Mouse (Mus musculus): Measurements from ENCODE around the gene Fam71e2. TPM values are rescaled to one million over a fixed set of nuclear protein-coding genes. Genes with fewer than 3 reads are reported as not detected.
"Not testable (repeated sequence)": the region's sequence is repeated elsewhere in the genome, so short reads cannot be mapped to it uniquely, and the experiment has no call there.

The Fam71e2 gene
- total RNA-seq (2021) (not detected), polyA plus RNA-seq (2012; rRNA removed) (0.09 and 0.35 TPM in 2 replicates)
- long read RNA-seq = 0 reads

- Histone ChIP-seq H3K27me3 (ENCODE audit: control insufficient read depth, insufficient read depth, low read length) (peaks cover 5% of the 10 kb centered on the region; the same call in 1 of the 2 replicates), H3K79me2 (replicated peaks; ENCODE audit: control insufficient read depth, insufficient read depth, low read length) (no peaks in the 10 kb centered on the region), H3K4me3 (no peak within 1 kb of the TSS), H3K9ac (ENCODE audit: low read depth, low read length) (no peak within 1 kb of the TSS), H3K36me3 (ENCODE audit: control insufficient read depth, insufficient read depth, low read length) (no peaks in the 10 kb centered on the region), H3K27ac (no peak within 1 kb of the TSS), H3K4me1 (ENCODE audit: control insufficient read depth, insufficient read depth, low read length) (no peaks in the 10 kb centered on the region)
- WGBS = 66% methylated on average over 5 of the region's 5 CpGs
- no peak for DNase-seq
- intact Hi-C loops (cut with DNase I) = no loop called here
- no peak for TF ChIP-seq POLR2A (IDR thresholded peaks at IDR 0.05; ENCODE audit: insufficient read depth, low read depth, low read length)
- TF ChIP-seq CTCF (IDR thresholded peaks at IDR 0.05) = no peak
- TF ChIP-seq EP300 (IDR thresholded peaks at IDR 0.05; ENCODE audit: insufficient read depth, low read depth, low read length) = no peak
Measured at GRCm38 (mm10) chr7:4771202-4771601, at the start of gene Fam71e2. Gene Fam71e2, minus strand, starts transcription at chr7:4771302.

DNA sequence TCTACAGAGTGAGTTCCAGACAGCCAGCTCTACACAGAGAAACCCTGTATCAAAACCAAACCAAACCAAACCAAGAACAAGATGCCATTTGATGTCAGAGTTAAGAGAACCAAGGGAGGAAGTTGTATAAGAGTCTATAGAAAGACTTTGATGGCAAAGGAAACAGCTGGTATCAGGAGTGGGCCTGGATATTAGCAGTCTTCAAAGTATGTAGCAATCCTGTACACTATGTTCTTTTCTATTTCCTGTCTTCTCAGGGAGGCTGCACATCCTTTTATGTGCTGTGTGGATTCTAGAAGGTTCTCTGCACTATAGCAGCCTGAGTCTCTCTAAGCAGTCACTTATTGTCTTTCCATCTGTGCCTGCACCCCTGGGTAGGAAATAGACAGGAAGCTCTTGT lies 45.5 kb upstream of the Fam71e2 start:
- H3K27me3 ChIP-seq (ENCODE audit: control insufficient read depth, insufficient read depth, low read length) = no peaks in the 10 kb centered on the region
- no peak overlapping the region for H3K4me3 ChIP-seq
- peaks cover 2% of the 10 kb centered on the region for H3K4me1 ChIP-seq (ENCODE audit: control insufficient read depth, insufficient read depth, low read length)
- no peak overlapping the region for H3K9ac ChIP-seq (ENCODE audit: low read depth, low read length)
- DNase-seq = no peak
- H3K79me2 ChIP-seq (replicated peaks; ENCODE audit: control insufficient read depth, insufficient read depth, low read length) = no peaks in the 10 kb centered on the region
- no peak overlapping the region for H3K27ac ChIP-seq
- intact Hi-C loops (cut with DNase I) = no loop called here
- TF ChIP-seq EP300 (IDR thresholded peaks at IDR 0.05; ENCODE audit: insufficient read depth, low read depth, low read length) (no peak), POLR2A (IDR thresholded peaks at IDR 0.05; ENCODE audit: insufficient read depth, low read depth, low read length) (no peak), CTCF (IDR thresholded peaks at IDR 0.05) (no peak)
- H3K36me3 ChIP-seq (ENCODE audit: control insufficient read depth, insufficient read depth, low read length) = peaks cover 4% of the 10 kb centered on the region

GRCm38 (mm10) chr7:4813105-4813791 lies 42.1 kb upstream of the Fam71e2 start:
- Histone ChIP-seq H3K4me3 (peak overlapping the region; percentile 95), H3K27ac (peak overlapping the region; percentile 98), H3K27me3 (ENCODE audit: control insufficient read depth, insufficient read depth, low read length) (no peaks in the 10 kb centered on the region), H3K9ac (ENCODE audit: low read depth, low read length) (peak overlapping the region; percentile 58), H3K79me2 (replicated peaks; ENCODE audit: control insufficient read depth, insufficient read depth, low read length) (no peaks in the 10 kb centered on the region), H3K4me1 (ENCODE audit: control insufficient read depth, insufficient read depth, low read length) (peaks cover 5% of the 10 kb centered on the region), H3K36me3 (ENCODE audit: control insufficient read depth, insufficient read depth, low read length) (peaks cover 19% of the 10 kb centered on the region)
- WGBS = 16% methylated on average over 8 of the region's 8 CpGs
- TF ChIP-seq CTCF (IDR thresholded peaks at IDR 0.05) (no peak), POLR2A (IDR thresholded peaks at IDR 0.05; ENCODE audit: insufficient read depth, low read depth, low read length) (no peak), EP300 (IDR thresholded peaks at IDR 0.05; ENCODE audit: insufficient read depth, low read depth, low read length) (no peak)
- intact Hi-C loops (cut with DNase I) = loop anchor here (1.0 to 5.0 kb wide), 5 partner anchors 54 to 202 kb away; partner anchors contain the start of genes Fiz1, Gm44973, Hspbp1 and Zfp524
- DNase-seq = peak in 1 of 2 experiments; percentile 30

DNA sequence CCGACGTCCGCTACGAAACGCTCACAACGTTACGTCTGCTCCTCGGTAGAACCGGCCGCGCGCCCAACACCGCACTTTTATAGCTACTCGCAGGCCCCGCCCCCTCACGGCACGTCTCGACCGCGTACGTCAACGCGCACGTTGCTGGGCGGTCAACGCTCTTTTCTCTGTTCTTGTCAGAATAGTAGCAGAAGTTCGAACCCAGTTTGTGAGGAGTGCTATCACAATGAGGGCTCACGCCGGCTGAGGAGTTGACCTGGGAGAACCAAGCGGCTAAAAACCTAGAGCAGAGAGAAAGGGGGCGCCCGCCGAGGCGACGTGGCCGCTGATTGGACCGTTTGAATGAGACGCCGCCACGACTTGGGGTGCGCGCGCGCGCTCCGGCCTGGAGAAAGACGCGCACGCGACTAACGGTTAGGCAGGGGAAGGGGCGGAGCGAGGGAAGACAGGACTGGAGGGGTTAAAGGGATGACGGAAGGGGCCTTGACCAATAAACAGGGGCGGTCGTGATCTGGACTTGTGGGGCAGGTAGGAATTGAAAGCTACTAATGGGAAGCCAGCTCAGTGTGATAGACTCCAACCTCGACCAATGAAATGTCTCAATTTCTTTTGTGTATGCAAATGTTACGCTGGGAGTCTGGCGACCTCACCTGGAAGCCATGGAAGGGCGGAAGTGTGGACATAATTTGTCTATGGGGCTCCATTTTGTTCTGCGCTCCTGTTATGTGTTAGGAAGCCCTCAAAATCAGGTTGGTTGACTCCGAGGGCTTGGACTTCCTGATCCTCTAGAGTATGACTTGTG lies 41.4 kb upstream of the Fam71e2 start, which contains the start of gene Ube2s:
TSS of gene Ube2s (minus strand) at position 288 of the 802 bp plus-strand sequence.
- peak within 1 kb of the TSS; percentile 98 for H3K27ac ChIP-seq
- peak within 1 kb of the TSS; percentile 86 for H3K9ac ChIP-seq (ENCODE audit: low read depth, low read length)
- peaks cover 5% of the 10 kb centered on the region for H3K4me1 ChIP-seq (ENCODE audit: control insufficient read depth, insufficient read depth, low read length)
- DNase-seq = peak; percentile 97 to 99
- TF ChIP-seq CTCF (IDR thresholded peaks at IDR 0.05) = peak; percentile 45
- TF ChIP-seq EP300 (IDR thresholded peaks at IDR 0.05; ENCODE audit: insufficient read depth, low read depth, low read length) = 0 out of 2 replicates have a peak, but pooled peaks have one; percentile 5
- peak; percentile 85 for TF ChIP-seq POLR2A (IDR thresholded peaks at IDR 0.05; ENCODE audit: insufficient read depth, low read depth, low read length)
- H3K79me2 ChIP-seq (replicated peaks; ENCODE audit: control insufficient read depth, insufficient read depth, low read length) = no peaks in the 10 kb centered on the region
- WGBS = under 1% methylated on average over 62 of the region's 62 CpGs
- H3K27me3 ChIP-seq (ENCODE audit: control insufficient read depth, insufficient read depth, low read length) = no peaks in the 10 kb centered on the region
- peak within 1 kb of the TSS; percentile 95 for H3K4me3 ChIP-seq
- intact Hi-C loops (cut with DNase I) = loop anchor here (1.0 to 5.0 kb wide), 6 partner anchors 20 to 202 kb away; partner anchors contain the start of genes Fiz1, Gm44973, Hspbp1 and Rpl28
- H3K36me3 ChIP-seq (ENCODE audit: control insufficient read depth, insufficient read depth, low read length) = peaks cover 20% of the 10 kb centered on the region

- intact Hi-C loops (cut with DNase I) = loop anchor here (1.0 to 5.0 kb wide), 5 partner anchors 20 to 203 kb away; partner anchors contain the start of genes Fiz1, Gm44973, Hspbp1 and Rpl28
- no peak for DNase-seq
Measured at GRCm38 (mm10) chr7:4811842-4812302, 40.8 kb upstream of the Fam71e2 start.

GRCm38 (mm10) chr7:4811131-4811530 lies 40.0 kb upstream of the Fam71e2 start:
- intact Hi-C loops (cut with DNase I) = loop anchor here (5.0 kb wide), 3 partner anchors 56 to 131 kb away; partner anchors contain the start of gene Hspbp1
- H3K27ac ChIP-seq = peak overlapping the region; percentile 98; the same call in 1 of the 2 replicates

More at GRCm38 (mm10) chr7:4811842-4812302, 40.8 kb upstream of the Fam71e2 start:
- no peaks in the 10 kb centered on the region for H3K79me2 ChIP-seq (replicated peaks; ENCODE audit: control insufficient read depth, insufficient read depth, low read length)
- peaks cover 5% of the 10 kb centered on the region for H3K4me1 ChIP-seq (ENCODE audit: control insufficient read depth, insufficient read depth, low read length)
- no peaks in the 10 kb centered on the region for H3K27me3 ChIP-seq (ENCODE audit: control insufficient read depth, insufficient read depth, low read length)
- under 1% methylated on average over 22 of the region's 36 CpGs for WGBS
- peak overlapping the region; percentile 98 for H3K27ac ChIP-seq
- H3K4me3 ChIP-seq = peak overlapping the region; percentile 95
- no peak for TF ChIP-seq POLR2A (IDR thresholded peaks at IDR 0.05; ENCODE audit: insufficient read depth, low read depth, low read length)
- no peak for TF ChIP-seq EP300 (IDR thresholded peaks at IDR 0.05; ENCODE audit: insufficient read depth, low read depth, low read length)
- TF ChIP-seq CTCF (IDR thresholded peaks at IDR 0.05) = no peak
- H3K9ac ChIP-seq (ENCODE audit: low read depth, low read length) = peak overlapping the region; percentile 86
- peaks cover 26% of the 10 kb centered on the region for H3K36me3 ChIP-seq (ENCODE audit: control insufficient read depth, insufficient read depth, low read length)

More at GRCm38 (mm10) chr7:4811131-4811530, 40.0 kb upstream of the Fam71e2 start:
- not testable (repeated sequence) for H3K4me1 ChIP-seq (ENCODE audit: control insufficient read depth, insufficient read depth, low read length); H3K79me2 ChIP-seq (replicated peaks; ENCODE audit: control insufficient read depth, insufficient read depth, low read length); H3K27me3 ChIP-seq (ENCODE audit: control insufficient read depth, insufficient read depth, low read length); DNase-seq
- Histone ChIP-seq H3K4me3 (peak overlapping the region; percentile 95), H3K9ac (ENCODE audit: low read depth, low read length) (peak overlapping the region; percentile 86), H3K36me3 (ENCODE audit: control insufficient read depth, insufficient read depth, low read length) (peaks cover 29% of the 10 kb centered on the region)
- WGBS = 32% methylated on average over 10 of the region's 10 CpGs

All from heart, adult 2 months (tissue).